Mouse (Mus musculus): ENCODE measurements around the gene Pth2. TPM values are rescaled to one million over a fixed set of nuclear protein-coding genes. Genes with fewer than 3 reads are reported as not detected.

Gene Pth2
- not detected in 2 replicates for polyA plus RNA-seq (2012; rRNA removed)

- no peak within 1 kb of the TSS for H3K27ac ChIP-seq (ENCODE audit: insufficient read depth, low read length)
- TF ChIP-seq CTCF (IDR thresholded peaks at IDR 0.05; ENCODE audit: extremely low read depth, insufficient read depth, low read length) (no peak), POLR2A (IDR thresholded peaks at IDR 0.05; ENCODE audit: extremely low read depth, insufficient read depth, low read length) (no peak)
- H3K4me3 ChIP-seq (ENCODE audit: insufficient read depth, low read length) = no peak within 1 kb of the TSS
- H3K4me1 ChIP-seq (ENCODE audit: control insufficient read depth, insufficient read depth, low read length) = no peaks in the 10 kb centered on the region
Measured at GRCm38 (mm10) chr7:45180896-45181477, at the start of gene Pth2. Pth2 (plus strand) TSS chr7:45180995.

- Histone ChIP-seq H3K27ac (ENCODE audit: insufficient read depth, low read length) (no peak overlapping the region), H3K4me1 (ENCODE audit: control insufficient read depth, insufficient read depth, low read length) (no peaks in the 10 kb centered on the region), H3K4me3 (ENCODE audit: insufficient read depth, low read length) (no peak overlapping the region)
- TF ChIP-seq CTCF (IDR thresholded peaks at IDR 0.05; ENCODE audit: extremely low read depth, insufficient read depth, low read length) (no peak), POLR2A (IDR thresholded peaks at IDR 0.05; ENCODE audit: extremely low read depth, insufficient read depth, low read length) (no peak)
Measured at GRCm38 (mm10) chr7:45131850-45132249, 48.9 kb upstream of the Pth2 start.

DNA sequence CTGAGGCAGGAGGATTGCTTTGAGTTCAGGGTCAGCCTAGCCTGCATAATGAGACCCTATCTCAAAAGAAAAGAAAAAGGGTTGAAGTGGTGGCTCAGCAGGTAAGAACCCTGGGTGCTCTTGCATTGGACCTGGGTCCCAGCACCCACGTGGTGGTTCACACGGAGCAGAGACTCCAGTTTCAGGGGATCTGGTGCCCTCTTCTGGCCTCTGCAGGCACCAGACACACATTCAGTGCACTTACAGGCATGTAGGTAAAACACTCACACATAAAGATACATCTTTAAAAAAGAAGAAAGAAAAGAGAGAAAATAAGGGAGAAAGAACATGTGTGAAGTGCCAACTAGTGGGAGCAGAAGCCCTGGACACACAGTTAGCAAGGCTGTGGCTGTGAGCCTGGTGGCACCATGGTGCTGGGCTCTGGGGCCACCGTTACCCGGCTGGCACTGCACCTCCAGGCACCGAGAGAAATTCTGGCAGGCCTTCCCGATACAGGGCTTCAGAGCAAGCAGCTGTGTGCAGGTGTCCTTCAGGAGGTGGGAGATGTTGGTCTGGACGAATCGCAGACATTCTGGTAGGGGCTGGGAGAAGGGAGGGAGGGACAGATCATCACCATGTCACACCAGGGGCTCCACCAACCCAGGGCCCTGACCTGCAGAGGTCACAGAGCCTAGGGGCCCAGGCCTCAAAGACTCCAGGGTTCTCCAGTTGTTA lies 47.2 kb upstream of the Pth2 start:
- no peaks in the 10 kb centered on the region for H3K4me1 ChIP-seq (ENCODE audit: control insufficient read depth, insufficient read depth, low read length)
- TF ChIP-seq POLR2A (IDR thresholded peaks at IDR 0.05; ENCODE audit: extremely low read depth, insufficient read depth, low read length) (no peak), CTCF (IDR thresholded peaks at IDR 0.05; ENCODE audit: extremely low read depth, insufficient read depth, low read length) (no peak)
- H3K27ac ChIP-seq (ENCODE audit: insufficient read depth, low read length) = no peak overlapping the region
- no peak overlapping the region for H3K4me3 ChIP-seq (ENCODE audit: insufficient read depth, low read length)

- Histone ChIP-seq H3K4me1 (ENCODE audit: control insufficient read depth, insufficient read depth, low read length) (no peaks in the 10 kb centered on the region), H3K4me3 (ENCODE audit: insufficient read depth, low read length) (no peak overlapping the region), H3K27ac (ENCODE audit: insufficient read depth, low read length) (no peak overlapping the region)
- no peak for TF ChIP-seq POLR2A (IDR thresholded peaks at IDR 0.05; ENCODE audit: extremely low read depth, insufficient read depth, low read length)
- no peak for TF ChIP-seq CTCF (IDR thresholded peaks at IDR 0.05; ENCODE audit: extremely low read depth, insufficient read depth, low read length)
Measured at GRCm38 (mm10) chr7:45134544-45135026, 46.2 kb upstream of the Pth2 start.

DNA sequence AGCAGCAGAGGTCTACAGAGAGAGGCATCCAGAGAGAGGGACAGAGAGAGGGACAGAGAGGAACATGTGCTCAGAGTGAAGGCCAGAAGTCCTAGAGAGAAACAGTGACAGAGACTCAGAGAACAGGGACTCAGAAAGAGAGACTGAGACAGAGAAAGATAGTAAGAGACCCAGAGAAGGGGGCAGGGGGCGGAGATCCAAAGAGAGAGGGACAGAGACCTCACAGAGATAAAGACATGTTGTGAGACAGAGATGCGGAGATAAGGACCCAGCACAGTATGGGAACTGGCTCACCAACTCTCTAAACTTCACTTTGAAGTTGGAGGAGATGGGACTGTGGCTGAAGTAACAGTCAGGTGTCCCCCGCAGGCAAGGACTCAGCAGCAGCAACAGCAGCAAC lies 45.4 kb upstream of the Pth2 start:
- Histone ChIP-seq H3K4me3 (ENCODE audit: insufficient read depth, low read length) (no peak overlapping the region), H3K4me1 (ENCODE audit: control insufficient read depth, insufficient read depth, low read length) (no peaks in the 10 kb centered on the region), H3K27ac (ENCODE audit: insufficient read depth, low read length) (no peak overlapping the region)
- no peak for TF ChIP-seq CTCF (IDR thresholded peaks at IDR 0.05; ENCODE audit: extremely low read depth, insufficient read depth, low read length)
- TF ChIP-seq POLR2A (IDR thresholded peaks at IDR 0.05; ENCODE audit: extremely low read depth, insufficient read depth, low read length) = no peak

GRCm38 (mm10) chr7:45135993-45136567 lies 44.7 kb upstream of the Pth2 start, which contains the start of the genes Gm45713 and Flt3l:
Gm45713 (minus strand) TSS chr7:45136231.
Flt3l (minus strand) TSS chr7:45136432.
- H3K4me1 ChIP-seq (ENCODE audit: control insufficient read depth, insufficient read depth, low read length) = no peaks in the 10 kb centered on the region
- H3K27ac ChIP-seq (ENCODE audit: insufficient read depth, low read length) = no peak within 1 kb of the TSS
- TF ChIP-seq POLR2A (IDR thresholded peaks at IDR 0.05; ENCODE audit: extremely low read depth, insufficient read depth, low read length) = no peak
- TF ChIP-seq CTCF (IDR thresholded peaks at IDR 0.05; ENCODE audit: extremely low read depth, insufficient read depth, low read length) = peak; percentile 81
- peak within 1 kb of the TSS; percentile 38 for H3K4me3 ChIP-seq (ENCODE audit: insufficient read depth, low read length)

DNA sequence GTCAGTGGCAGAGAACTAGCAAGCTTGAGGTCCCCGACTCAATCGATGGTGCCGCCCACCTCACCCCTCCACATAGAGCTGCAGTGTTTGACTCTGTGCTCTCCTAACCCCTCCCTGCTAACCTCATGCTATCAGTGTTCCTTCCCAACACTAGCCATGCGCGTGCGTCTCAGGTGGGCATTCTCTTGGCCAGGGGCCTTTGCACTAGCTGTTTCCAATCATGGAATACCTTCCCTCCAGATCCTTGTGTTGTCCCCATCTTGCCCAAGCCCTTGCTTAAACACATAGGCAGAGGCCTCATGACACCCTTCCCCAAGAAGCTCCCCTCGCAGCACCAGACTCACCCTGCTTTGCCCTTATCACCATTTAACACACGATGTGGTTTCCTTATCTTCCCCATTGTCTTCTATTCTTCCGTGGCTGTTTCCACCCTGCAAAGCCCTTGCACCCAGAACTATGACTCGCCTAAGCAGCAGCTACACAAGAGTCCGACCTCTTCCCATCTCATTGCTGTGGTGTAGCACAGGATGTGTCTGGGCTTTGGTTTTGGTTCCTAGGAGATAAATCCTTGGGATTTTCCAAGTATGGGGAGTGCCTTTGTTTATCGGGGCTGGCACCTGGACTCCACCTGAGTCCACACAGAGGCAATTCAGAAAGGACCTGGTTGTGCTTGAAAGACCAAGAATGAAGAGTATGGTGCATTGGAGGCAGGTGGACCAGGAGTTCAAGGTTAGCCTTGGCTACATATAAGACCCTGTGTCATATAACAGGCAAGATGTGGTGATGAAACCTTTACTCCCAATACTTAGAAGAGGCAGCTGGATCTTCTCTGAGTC lies 43.4 kb upstream of the Pth2 start:
- TF ChIP-seq CTCF (IDR thresholded peaks at IDR 0.05; ENCODE audit: extremely low read depth, insufficient read depth, low read length) = no peak
- TF ChIP-seq POLR2A (IDR thresholded peaks at IDR 0.05; ENCODE audit: extremely low read depth, insufficient read depth, low read length) = no peak
- Histone ChIP-seq H3K27ac (ENCODE audit: insufficient read depth, low read length) (no peak overlapping the region), H3K4me1 (ENCODE audit: control insufficient read depth, insufficient read depth, low read length) (no peaks in the 10 kb centered on the region), H3K4me3 (ENCODE audit: insufficient read depth, low read length) (no peak overlapping the region)

GRCm38 (mm10) chr7:45138403-45138802 lies 42.4 kb upstream of the Pth2 start:
- Histone ChIP-seq H3K27ac (ENCODE audit: insufficient read depth, low read length) (no peak overlapping the region), H3K4me3 (ENCODE audit: insufficient read depth, low read length) (no peak overlapping the region), H3K4me1 (ENCODE audit: control insufficient read depth, insufficient read depth, low read length) (no peaks in the 10 kb centered on the region)
- TF ChIP-seq CTCF (IDR thresholded peaks at IDR 0.05; ENCODE audit: extremely low read depth, insufficient read depth, low read length) (no peak), POLR2A (IDR thresholded peaks at IDR 0.05; ENCODE audit: extremely low read depth, insufficient read depth, low read length) (no peak)
